Comparison of ENCODE assay signal across 7 mouse cellular contexts in the genomic region with DNA sequence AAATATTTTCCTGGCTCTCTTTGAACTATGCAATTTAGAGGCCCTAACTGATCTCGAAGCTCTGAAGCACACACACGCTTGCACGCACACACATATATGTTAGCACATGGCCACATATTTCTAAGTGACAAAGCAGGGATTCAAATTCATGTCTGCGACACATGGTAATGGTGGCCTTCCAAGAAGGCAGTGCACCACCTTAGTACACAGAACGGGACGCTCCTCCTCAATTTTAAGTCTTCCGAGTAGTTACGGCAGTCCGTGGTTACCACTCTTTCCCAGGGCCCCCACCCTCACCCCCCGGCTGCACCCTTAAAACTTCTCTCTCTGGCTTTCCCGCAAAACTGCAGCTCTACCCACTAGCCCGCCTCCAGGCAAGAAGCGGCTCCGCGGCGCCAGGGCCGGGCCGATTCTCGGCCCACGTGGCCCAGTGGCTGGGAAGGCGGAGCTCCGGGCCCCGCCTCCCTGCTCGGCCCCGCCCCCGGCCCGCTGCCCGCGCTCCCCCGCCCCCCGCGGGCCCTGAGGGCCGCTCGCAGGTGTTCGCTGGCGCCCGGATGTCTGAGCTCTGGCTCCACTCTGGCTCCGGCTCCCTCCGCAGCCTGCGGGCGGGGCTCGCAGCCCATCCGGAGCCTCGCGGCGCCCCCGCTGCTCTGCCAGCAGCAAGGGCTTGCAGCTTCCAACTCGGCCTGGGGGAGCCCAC. TPM values are rescaled to one million over a fixed set of nuclear protein-coding genes. Genes with fewer than 3 reads are reported as not detected.
DNase-seq lines count a peak whose midpoint lies in the region; ATAC-seq and TF ChIP-seq lines count a peak whose summit lies in the region.

No protein-coding gene starts in this region.

- H3K4me3 ChIP-seq in cortical plate, adult 2 months (ENCODE audit: insufficient read depth, low read length): peak overlapping the region; percentile 29
- peak overlapping the region; percentile 29 for H3K4me3 ChIP-seq in limb, embryonic 12.5 days (replicated peaks)
- H3K4me3 ChIP-seq in midbrain, embryonic 14.5 days (replicated peaks; ENCODE audit: low read depth, low read length): peak overlapping the region; percentile 41
- peak overlapping the region; percentile 58 for H3K4me3 ChIP-seq in spleen, adult 2 months (ENCODE audit: extremely low read depth, insufficient read depth, insufficient read length)

- peak overlapping the region; percentile 68 for H3K4me2 ChIP-seq in limb, embryonic 12.5 days
- H3K4me2 ChIP-seq in midbrain, embryonic 14.5 days (ENCODE audit: low read length): peak overlapping the region; percentile 86

- 0 out of 2 replicates have a peak, but pooled peaks have one; percentile 34 for TF ChIP-seq POLR2A in cortical plate, adult 2 months (IDR thresholded peaks at IDR 0.05; ENCODE audit: extremely low read depth, insufficient read depth, low read length)
- no peak; the same call in none of the 2 replicates for TF ChIP-seq POLR2A in spleen, adult 2 months (IDR thresholded peaks at IDR 0.05; ENCODE audit: low read depth, low read length)

- TF ChIP-seq CTCF in cortical plate, adult 2 months (IDR thresholded peaks at IDR 0.05; ENCODE audit: extremely low read depth, insufficient read depth, low read length): no peak
- TF ChIP-seq CTCF in spleen, adult 2 months (IDR thresholded peaks at IDR 0.05; ENCODE audit: extremely low read depth, insufficient read depth, insufficient read length, insufficient replicate concordance): no peak

- H3K9me3 ChIP-seq in limb, embryonic 12.5 days: no peaks in the 10 kb centered on the region
- no peaks in the 10 kb centered on the region for H3K9me3 ChIP-seq in midbrain, embryonic 14.5 days (ENCODE audit: control insufficient read depth, low read length)

- H3K36me3 ChIP-seq in limb, embryonic 12.5 days: peaks cover 10% of the 10 kb centered on the region; the same call in 1 of the 2 replicates
- H3K36me3 ChIP-seq in midbrain, embryonic 14.5 days (ENCODE audit: control insufficient read depth, insufficient read depth, low read length): no peaks in the 10 kb centered on the region
- H3K36me3 ChIP-seq in spleen, adult 2 months (ENCODE audit: control insufficient read depth, insufficient read depth, low read length): peaks cover 3% of the 10 kb centered on the region; the same call in 1 of the 2 replicates

- H3K27ac ChIP-seq in cortical plate, adult 2 months (ENCODE audit: insufficient read depth, low read length): peak overlapping the region; percentile 87; the same call in 1 of the 2 replicates
- peak overlapping the region; percentile 99 for H3K27ac ChIP-seq in limb, embryonic 12.5 days
- no peak overlapping the region; the same call in 1 of the 2 replicates for H3K27ac ChIP-seq in midbrain, embryonic 14.5 days (replicated peaks; ENCODE audit: low read depth, low read length)
- peak overlapping the region; percentile 71 for H3K27ac ChIP-seq in spleen, adult 2 months (ENCODE audit: insufficient read depth, low read length)

- peak; percentile 65 for ATAC-seq in activated CD4-positive, CD25-positive, alpha-beta regulatory T cell, adult 4 months
- ATAC-seq in inflammation-experienced regulatory T-cells, adult 6 months: peak; percentile 70
- peak; percentile 62 for ATAC-seq in limb, embryonic 12.5 days (ENCODE audit: insufficient number of reproducible peaks, insufficient read depth, low FRiP score, low TSS enrichment, low read depth)
- peak; percentile 70 for ATAC-seq in midbrain, embryonic 14.5 days (ENCODE audit: low FRiP score, low TSS enrichment)

- WGBS in limb, embryonic 12.5 days: 2% methylated on average over 44 of the region's 48 CpGs
- 1% methylated on average over 41 of the region's 48 CpGs for WGBS in midbrain, embryonic 14.5 days
- WGBS in spleen, adult 2 months: 2% methylated on average over 41 of the region's 48 CpGs

- DNase-seq in gastrocnemius, adult 8-10 months (ENCODE audit: low spot score in 2 of 2): peak; percentile 77 to 85
- peak; percentile 90 for DNase-seq in midbrain, embryonic 14.5 days
- DNase-seq in spleen, adult 2 months (ENCODE audit: low read depth in 1 of 2, low spot score in 2 of 2): peak; percentile 79 to 86

- peaks cover 4% of the 10 kb centered on the region for H3K4me1 ChIP-seq in cortical plate, adult 2 months (ENCODE audit: control insufficient read depth, insufficient read depth, low read length)
- peaks cover 64% of the 10 kb centered on the region for H3K4me1 ChIP-seq in limb, embryonic 12.5 days (replicated peaks)
- peaks cover 28% of the 10 kb centered on the region for H3K4me1 ChIP-seq in midbrain, embryonic 14.5 days (ENCODE audit: control insufficient read depth, insufficient read depth, low read length)
- peaks cover 20% of the 10 kb centered on the region for H3K4me1 ChIP-seq in spleen, adult 2 months (ENCODE audit: control insufficient read depth, insufficient read depth, insufficient read length)

- H3K27me3 ChIP-seq in limb, embryonic 12.5 days: no peaks in the 10 kb centered on the region
- peaks cover 18% of the 10 kb centered on the region for H3K27me3 ChIP-seq in midbrain, embryonic 14.5 days (ENCODE audit: control insufficient read depth, insufficient read depth, low read length)
- no peaks in the 10 kb centered on the region for H3K27me3 ChIP-seq in spleen, adult 2 months (ENCODE audit: control insufficient read depth, insufficient read depth, low read length)

- peak overlapping the region; percentile 55 for H3K9ac ChIP-seq in limb, embryonic 12.5 days (replicated peaks)
- H3K9ac ChIP-seq in midbrain, embryonic 14.5 days (replicated peaks; ENCODE audit: low read length): peak overlapping the region; percentile 42; the same call in 1 of the 2 replicates

RNA-seq across cellular contexts. Expression of a gene that starts 4.3 kb away (rescaled TPM):
- polyA plus RNA-seq in activated CD4-positive, CD25-positive, alpha-beta regulatory T cell, adult 4 months (2017; shearing (Covaris generic)): 100 to 1,000 TPM; 281 to 355 TPM
- 75.7 and 82.9 TPM in 2 replicates for polyA plus RNA-seq in cortical plate, adult 2 months (2012; rRNA removed)
- 10 to 100 TPM in 1 of 4 experiments, 1 to 10 TPM in 3; 8.7 to 16.7 (median 9.6) TPM for total RNA-seq in gastrocnemius, adult 8-10 months (2022)
- polyA plus RNA-seq in inflammation-experienced regulatory T-cells, adult 6 months (2017; shearing (Covaris generic)): 100 to 1,000 TPM; 125 to 343 (median 290) TPM
- 652 and 658 TPM in 2 replicates for polyA plus RNA-seq in limb, embryonic 12.5 days (2016; fragmentation: Nextera tagmentation; extraction: Ambion mirVana)
- polyA plus RNA-seq in midbrain, embryonic 14.5 days (2014; fragmentation: Nextera tagmentation; extraction: Ambion mirVana): 108 and 140 TPM in 2 replicates
- 138 and 195 TPM in 2 replicates for polyA plus RNA-seq in spleen, adult 2 months (2012; rRNA removed)

RNA-seq across cellular contexts. Expression of a gene that starts 24.6 kb away (rescaled TPM):
- polyA plus RNA-seq in activated CD4-positive, CD25-positive, alpha-beta regulatory T cell, adult 4 months (2017; shearing (Covaris generic)): 10 to 100 TPM; 22.0 to 34.6 TPM
- 0.67 and 0.78 TPM in 2 replicates for polyA plus RNA-seq in cortical plate, adult 2 months (2012; rRNA removed)
- total RNA-seq in gastrocnemius, adult 8-10 months (2022): 1 to 10 TPM in 3 of 4 experiments, under 1 TPM in 1; 0.85 to 1.7 (median 1.5) TPM
- 10 to 100 TPM; 15.0 to 44.4 (median 16.8) TPM for polyA plus RNA-seq in inflammation-experienced regulatory T-cells, adult 6 months (2017; shearing (Covaris generic))
- 10.6 and 10.8 TPM in 2 replicates for polyA plus RNA-seq in limb, embryonic 12.5 days (2016; fragmentation: Nextera tagmentation; extraction: Ambion mirVana)
- 1.2 and 1.7 TPM in 2 replicates for polyA plus RNA-seq in midbrain, embryonic 14.5 days (2014; fragmentation: Nextera tagmentation; extraction: Ambion mirVana)
- 32.1 and 33.5 TPM in 2 replicates for polyA plus RNA-seq in spleen, adult 2 months (2012; rRNA removed)

RNA-seq across cellular contexts. Expression of a gene that starts 58.6 kb away (rescaled TPM):
- under 1 TPM in 1 of 2 experiments, not detected in 1; 0.25 TPM for polyA plus RNA-seq in activated CD4-positive, CD25-positive, alpha-beta regulatory T cell, adult 4 months (2017; shearing (Covaris generic))
- 2.9 and 3.2 TPM in 2 replicates for polyA plus RNA-seq in cortical plate, adult 2 months (2012; rRNA removed)
- 1 to 10 TPM in 2 of 4 experiments, under 1 TPM in 2; 0.92 to 1.3 (median 1.1) TPM for total RNA-seq in gastrocnemius, adult 8-10 months (2022)
- polyA plus RNA-seq in inflammation-experienced regulatory T-cells, adult 6 months (2017; shearing (Covaris generic)): under 1 TPM in 1 of 3 experiments, not detected in 2; 0.16 TPM
- polyA plus RNA-seq in limb, embryonic 12.5 days (2016; fragmentation: Nextera tagmentation; extraction: Ambion mirVana): 9.9 and 11.3 TPM in 2 replicates
- 1.8 and 3.4 TPM in 2 replicates for polyA plus RNA-seq in midbrain, embryonic 14.5 days (2014; fragmentation: Nextera tagmentation; extraction: Ambion mirVana)
- 1.9 and 2.5 TPM in 2 replicates for polyA plus RNA-seq in spleen, adult 2 months (2012; rRNA removed)
